Mouse (Mus musculus) lung, embryonic 14.5 days (tissue): Measurements from ENCODE around the gene Ggt5. TPM values are rescaled to one million over a fixed set of nuclear protein-coding genes. Genes with fewer than 3 reads are reported as not detected.

Experiments
- ATAC-seq: fragments of 200-750 bp; cut with Nextera tagmentation; 2 replicates; pipeline ENCODE4 v1.8.0; 2017; ENCODE audit warnings: mild to moderate bottlenecking, moderate TSS enrichment, moderate library complexity; ENCODE audit not compliant: insufficient read depth
- DNase-seq: peaks from one replicate; pipeline ENCODE4 v3.0.0-alpha.2; 2015
- H3K27ac ChIP-seq: fragments of 300-500 bp; sonication (generic); 2 replicates; pipeline ENCODE4 v1.5.1; 2014; ENCODE audit warnings: low read depth, mild to moderate bottlenecking, moderate library complexity
- H3K27me3 ChIP-seq: fragments of 300-500 bp; sonication (generic); 2 replicates; pipeline ENCODE4 v1.6.1; 2014; ENCODE audit warnings: low read length, control low read depth; ENCODE audit not compliant: insufficient read depth
- H3K36me3 ChIP-seq: fragments of 300-500 bp; sonication (generic); 2 replicates; pipeline ENCODE4 v1.6.1; 2014; ENCODE audit warnings: control low read depth; ENCODE audit not compliant: insufficient read depth
- H3K4me1 ChIP-seq: fragments of 300-500 bp; sonication (generic); 2 replicates; pipeline ENCODE4 v1.6.1; 2014; ENCODE audit warnings: antibody characterized with exemption, control low read depth; ENCODE audit not compliant: insufficient read depth
- H3K4me2 ChIP-seq: fragments of 300-500 bp; sonication (generic); 2 replicates; pipeline ENCODE4 v1.6.1; 2014; ENCODE audit warnings: mild to moderate bottlenecking
- H3K4me3 ChIP-seq: fragments of 300-500 bp; sonication (generic); 2 replicates; pipeline ENCODE4 v1.5.1; 2014; ENCODE audit warnings: low read depth, low read length
- H3K9ac ChIP-seq: fragments of 300-500 bp; sonication (generic); 2 replicates; pipeline ENCODE4 v1.6.1; 2014
- H3K9me3 ChIP-seq: fragments of 300-500 bp; sonication (generic); 2 replicates; pipeline ENCODE4 v1.6.1; 2016; ENCODE audit warnings: low read depth, low read length, control low read depth
- CTCF ChIP-seq: IDR thresholded peaks from 2 replicates; pipeline ENCODE4 v1.5.1; 2016; ENCODE audit warnings: antibody characterized with exemption, low read depth
- WGBS: fragments of 180-500 bp; shearing (Covaris S2); extraction: QIAGEN DNeasy Blood & Tissue Kit; methylation state at CpG from one replicate; pipeline ENCODE4 v1.1.7; 2014; 5-methylcytosine and 5-hydroxymethylcytosine counted together
- polyA plus RNA-seq: library from polyadenylated mRNA; unstranded; fragments of >200 nt; fragmentation: Nextera tagmentation; extraction: Ambion mirVana; gene quantifications from 2 replicates; pipeline ENCODE4 v1.2.1, GENCODE M21; 2014

Ggt5 gene
- polyA plus RNA-seq, 1 experiment from 2014 or later, result 0.71 TPM

- no peak for ATAC-seq
- Histone ChIP-seq H3K4me2 (no peak overlapping the region), H3K36me3 (no peaks in the 10 kb centered on the region), H3K27ac (no peak overlapping the region), H3K27me3 (no peaks in the 10 kb centered on the region), H3K9me3 (no peaks in the 10 kb centered on the region), H3K4me3 (no peak overlapping the region), H3K9ac (no peak overlapping the region), H3K4me1 (no peaks in the 10 kb centered on the region)
- DNase-seq, result no peak
- 79% methylated on average over 4 of the region's 4 CpGs for WGBS
- TF ChIP-seq CTCF, result no peak
These were observed 26.9 kb downstream of the Ggt5 start for GRCm38 (mm10) chr10:75616044-75616443.

GRCm38 (mm10) chr10:75620818-75621217 lies 31.7 kb downstream of the Ggt5 start:
- Histone ChIP-seq H3K4me2 (no peak overlapping the region), H3K4me3 (no peak overlapping the region), H3K27ac (no peak overlapping the region), H3K4me1 (no peaks in the 10 kb centered on the region), H3K9ac (no peak overlapping the region), H3K9me3 (no peaks in the 10 kb centered on the region), H3K27me3 (no peaks in the 10 kb centered on the region), H3K36me3 (no peaks in the 10 kb centered on the region)
- ATAC-seq, result no peak
- DNase-seq, result no peak
- 53% methylated on average over 3 of the region's 3 CpGs for WGBS
- TF ChIP-seq CTCF, result 0 out of 2 replicates have a peak, but pooled peaks have one; percentile 13

GRCm38 (mm10) chr10:75625920-75626319 lies 36.8 kb downstream of the Ggt5 start:
- Histone ChIP-seq H3K27ac (no peak overlapping the region), H3K4me3 (no peak overlapping the region), H3K27me3 (no peaks in the 10 kb centered on the region), H3K4me1 (no peaks in the 10 kb centered on the region), H3K36me3 (no peaks in the 10 kb centered on the region), H3K9me3 (no peaks in the 10 kb centered on the region), H3K9ac (no peak overlapping the region), H3K4me2 (no peak overlapping the region)
- no peak for TF ChIP-seq CTCF
- DNase-seq (no peak), ATAC-seq (no peak)
- 30% methylated on average over 6 of the region's 6 CpGs for WGBS

GRCm38 (mm10) chr10:75626991-75627390 lies 37.9 kb downstream of the Ggt5 start:
- Histone ChIP-seq H3K4me3 (no peak overlapping the region), H3K4me1 (no peaks in the 10 kb centered on the region), H3K27me3 (no peaks in the 10 kb centered on the region), H3K27ac (no peak overlapping the region), H3K9me3 (no peaks in the 10 kb centered on the region), H3K4me2 (no peak overlapping the region), H3K36me3 (no peaks in the 10 kb centered on the region), H3K9ac (no peak overlapping the region)
- WGBS, result 42% methylated on average over 3 of the region's 3 CpGs
- peak; percentile 80; the same call in 1 of the 2 replicates for ATAC-seq
- peak; percentile 57 for DNase-seq
- no peak for TF ChIP-seq CTCF

GRCm38 (mm10) chr10:75627490-75627889 lies 38.4 kb downstream of the Ggt5 start:
- Histone ChIP-seq H3K27me3 (no peaks in the 10 kb centered on the region), H3K4me3 (no peak overlapping the region), H3K36me3 (no peaks in the 10 kb centered on the region), H3K4me2 (no peak overlapping the region), H3K27ac (no peak overlapping the region), H3K9ac (no peak overlapping the region), H3K9me3 (no peaks in the 10 kb centered on the region), H3K4me1 (no peaks in the 10 kb centered on the region)
- WGBS, result 56% methylated on average over 3 of the region's 3 CpGs
- ATAC-seq (no peak), DNase-seq (peak; percentile 26)
- no peak for TF ChIP-seq CTCF

- no peak for ATAC-seq
- no peaks in the 10 kb centered on the region for H3K9me3 ChIP-seq
- H3K27me3 ChIP-seq, result no peaks in the 10 kb centered on the region
- H3K4me2 ChIP-seq, result no peak overlapping the region
- 39% methylated on average over 5 of the region's 5 CpGs for WGBS
- no peak overlapping the region for H3K27ac ChIP-seq
- no peak overlapping the region for H3K4me3 ChIP-seq
- H3K9ac ChIP-seq, result no peak overlapping the region
- H3K4me1 ChIP-seq, result no peaks in the 10 kb centered on the region
- no peak for TF ChIP-seq CTCF
- DNase-seq, result no peak
- H3K36me3 ChIP-seq, result no peaks in the 10 kb centered on the region
These were observed 43.5 kb downstream of the Ggt5 start for GRCm38 (mm10) chr10:75632633-75633032.

- H3K36me3 ChIP-seq, result no peaks in the 10 kb centered on the region
- TF ChIP-seq CTCF, result no peak
- H3K9ac ChIP-seq, result no peak overlapping the region
- 69% methylated on average over 5 of the region's 5 CpGs for WGBS
- no peak overlapping the region for H3K27ac ChIP-seq
- no peaks in the 10 kb centered on the region for H3K27me3 ChIP-seq
- H3K9me3 ChIP-seq, result no peaks in the 10 kb centered on the region
- no peak overlapping the region for H3K4me2 ChIP-seq
- no peak overlapping the region for H3K4me3 ChIP-seq
- no peak for DNase-seq
- no peak for ATAC-seq
- H3K4me1 ChIP-seq, result no peaks in the 10 kb centered on the region
These were observed 43.9 kb downstream of the Ggt5 start for GRCm38 (mm10) chr10:75633048-75633447.
